In genomic region chr9:13652389-13652877, GRCm38 (mm10) we compare ENCODE assay signal across 11 mouse cellular contexts.
A peak's percentile ranks its signal among the peaks of the same experiment; 100 is the strongest.
DNase-seq lines count a peak whose midpoint lies in the region; ATAC-seq and TF ChIP-seq lines count a peak whose summit lies in the region.
"Had no signal": no experiment of that assay in that cellular context is flagged by ENCODE, and none has a peak within 500 bp of the region (broad histone marks: within the 10 kb centered on the region; RNA-seq: fewer than 3 reads in every experiment).

No protein-coding gene starts in this region.

- no peak overlapping the region for H3K27ac ChIP-seq in kidney, postnatal 0 days
- peak overlapping the region; percentile 56 for H3K27ac ChIP-seq in forebrain, embryonic 14.5 days (ENCODE audit: low read depth, low read length)
- H3K27ac ChIP-seq in midbrain, embryonic 15.5 days: peak overlapping the region; percentile 68
- H3K27ac ChIP-seq: macrophage had no signal

- intact Hi-C loops in left cerebral cortex, postnatal 36 days (cut with DNase I): loop anchor here (2.0 kb wide), 2 partner anchors 356 to 410 kb away; partner anchors contain the start of gene Maml2
- intact Hi-C loops in left cerebral cortex, postnatal 14 days (cut with DNase I): loop anchor here (2.0 kb wide), 2 partner anchors 356 to 408 kb away; partner anchors contain the start of genes Jrkl and Maml2

- TF ChIP-seq CTCF in kidney, postnatal 0 days (IDR thresholded peaks at IDR 0.05; ENCODE audit: low read depth): no peak

- no peaks in the 10 kb centered on the region for H3K36me3 ChIP-seq in kidney, postnatal 0 days (ENCODE audit: insufficient read depth, low read length)
- H3K36me3 ChIP-seq in forebrain, embryonic 14.5 days (ENCODE audit: control insufficient read depth, insufficient read depth, low read length): no peaks in the 10 kb centered on the region
- no peaks in the 10 kb centered on the region for H3K36me3 ChIP-seq in midbrain, embryonic 15.5 days (replicated peaks)

- WGBS in kidney, postnatal 0 days: 40% methylated on average over 8 of the region's 8 CpGs
- 11% methylated on average over 8 of the region's 8 CpGs for WGBS in forebrain, embryonic 14.5 days
- WGBS in midbrain, embryonic 15.5 days: 14% methylated on average over 8 of the region's 8 CpGs

- H3K4me3 ChIP-seq in kidney, postnatal 0 days (replicated peaks; ENCODE audit: low read depth, low read length): no peak overlapping the region
- no peak overlapping the region for H3K4me3 ChIP-seq in forebrain, embryonic 14.5 days (ENCODE audit: low read depth, low read length)
- H3K4me3 ChIP-seq in midbrain, embryonic 15.5 days: no peak overlapping the region

- no peak for DNase-seq in kidney, postnatal 0 days (ENCODE audit: low spot score)
- no peak for DNase-seq in kidney, postnatal 25 days
- DNase-seq in embryo, embryonic 10.5 days (ENCODE audit: low spot score): peak; percentile 71
- DNase-seq in forebrain, embryonic 14.5 days (ENCODE audit: low spot score): peak; percentile 45
- DNase-seq in spleen, postnatal 10 days (ENCODE audit: low spot score in 2 of 2): no peak
- no peak for DNase-seq in left cerebral cortex, postnatal 36 days (ENCODE audit: low spot score in 2 of 2)
- no peak for DNase-seq in left cerebral cortex, postnatal 14 days (ENCODE audit: low spot score in 2 of 2)
- DNase-seq: right cerebral cortex, postnatal 25 days; thymus, postnatal 14 days had no signal

- peak overlapping the region; percentile 13; the same call in 1 of the 2 replicates for H3K4me2 ChIP-seq in kidney, postnatal 0 days (ENCODE audit: low read length)
- H3K4me2 ChIP-seq in forebrain, embryonic 14.5 days (ENCODE audit: low read length): peak overlapping the region; percentile 36
- H3K4me2 ChIP-seq in midbrain, embryonic 15.5 days: peak overlapping the region; percentile 28

- H3K27me3 ChIP-seq in kidney, postnatal 0 days (ENCODE audit: insufficient read depth, low read length): no peaks in the 10 kb centered on the region
- no peaks in the 10 kb centered on the region for H3K27me3 ChIP-seq in forebrain, embryonic 14.5 days (replicated peaks; ENCODE audit: control insufficient read depth, insufficient read depth, low read length)
- no peaks in the 10 kb centered on the region for H3K27me3 ChIP-seq in midbrain, embryonic 15.5 days (replicated peaks)

- H3K9ac ChIP-seq in kidney, postnatal 0 days (ENCODE audit: low read depth, low read length): no peak overlapping the region
- peak overlapping the region; percentile 45; the same call in 1 of the 2 replicates for H3K9ac ChIP-seq in forebrain, embryonic 14.5 days (ENCODE audit: low read length)
- H3K9ac ChIP-seq in midbrain, embryonic 15.5 days: peak overlapping the region; percentile 21; the same call in 1 of the 2 replicates

- H3K9me3 ChIP-seq in kidney, postnatal 0 days (replicated peaks; ENCODE audit: low read length): no peaks in the 10 kb centered on the region
- no peaks in the 10 kb centered on the region for H3K9me3 ChIP-seq in forebrain, embryonic 14.5 days (replicated peaks; ENCODE audit: control insufficient read depth, low read length)
- H3K9me3 ChIP-seq in midbrain, embryonic 15.5 days: no peaks in the 10 kb centered on the region

- ATAC-seq in kidney, postnatal 0 days (replicated peaks; ENCODE audit: low FRiP score, low read depth): no peak
- ATAC-seq in forebrain, embryonic 14.5 days: peak; percentile 69
- ATAC-seq in midbrain, embryonic 15.5 days (replicated peaks): peak; percentile 65

- 0 out of 2 replicates have a peak, but pooled peaks cover 4% of the 10 kb centered on the region for H3K4me1 ChIP-seq in kidney, postnatal 0 days (replicated peaks; ENCODE audit: insufficient read depth, low read length)
- H3K4me1 ChIP-seq in forebrain, embryonic 14.5 days (ENCODE audit: control insufficient read depth, insufficient read depth, low read length): peaks cover 13% of the 10 kb centered on the region
- H3K4me1 ChIP-seq in midbrain, embryonic 15.5 days: peaks cover 12% of the 10 kb centered on the region

Comparison
In these comparisons a context has a peak if more than half of its experiments do, and no peak if none do; other contexts are left out.
1. DNase-seq: peak in embryo, embryonic 10.5 days (single experiment) and forebrain, embryonic 14.5 days (single experiment); none in kidney, postnatal 0 days (single experiment), kidney, postnatal 25 days (0 of 2), spleen, postnatal 10 days (0 of 2), left cerebral cortex, postnatal 36 days (0 of 2) and left cerebral cortex, postnatal 14 days (0 of 2).
2. Peak in every context shown above with its lines, with median percentiles within 50 percentile points of each other: H3K4me2 ChIP-seq.